Mouse (Mus musculus): ENCODE data around the gene Srsf7. TPM values are rescaled to one million over a fixed set of nuclear protein-coding genes. Genes with fewer than 3 reads are reported as not detected.
"Not testable (repeated sequence)": the region's sequence is repeated elsewhere in the genome, so short reads cannot be mapped to it uniquely, and the experiment has no call there.

Gene Srsf7
- polyA plus RNA-seq, 1 experiment from 2014 or later: 597 TPM

DNA sequence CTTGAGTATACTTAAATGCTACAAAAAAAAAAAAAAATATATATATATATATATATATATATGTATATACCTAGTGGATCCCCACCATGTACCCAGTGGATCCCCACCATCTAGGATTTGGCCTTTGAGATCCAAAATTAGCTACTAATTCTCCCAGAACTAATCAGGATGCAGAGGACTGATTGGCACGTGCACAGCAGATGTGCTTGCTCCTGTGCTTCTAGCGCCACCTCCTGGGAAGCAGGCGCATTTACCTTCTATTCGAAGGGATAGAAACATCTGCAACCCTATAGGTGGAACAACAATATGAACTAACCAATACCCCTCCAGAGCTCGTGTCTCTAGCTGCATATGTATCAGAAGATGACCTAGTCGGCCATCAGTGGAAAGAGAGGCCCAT, 27.1 kb downstream of the Srsf7 start:
- no peak overlapping the region for H3K4me2 ChIP-seq (replicated peaks; ENCODE audit: low read depth, low read length)
- H3K27me3 ChIP-seq (ENCODE audit: control insufficient read depth, insufficient read depth, low read length): no peaks in the 10 kb centered on the region
- H3K9me3 ChIP-seq (ENCODE audit: control insufficient read depth, low read depth, low read length): no peaks in the 10 kb centered on the region
- H3K36me3 ChIP-seq (ENCODE audit: control insufficient read depth, insufficient read depth, low read length): no peaks in the 10 kb centered on the region
- WGBS: under 1% methylated on average over 6 of the region's 6 CpGs
- no peak for ATAC-seq (ENCODE audit: insufficient number of reproducible peaks, insufficient read depth, low FRiP score, low read depth)
- no peaks in the 10 kb centered on the region for H3K4me1 ChIP-seq (ENCODE audit: control insufficient read depth, insufficient read depth, low read length)
- H3K4me3 ChIP-seq (ENCODE audit: low read depth, low read length): no peak overlapping the region
- H3K9ac ChIP-seq (replicated peaks; ENCODE audit: low read depth, low read length): no peak overlapping the region
- no peak overlapping the region for H3K27ac ChIP-seq (ENCODE audit: low read length)

DNA sequence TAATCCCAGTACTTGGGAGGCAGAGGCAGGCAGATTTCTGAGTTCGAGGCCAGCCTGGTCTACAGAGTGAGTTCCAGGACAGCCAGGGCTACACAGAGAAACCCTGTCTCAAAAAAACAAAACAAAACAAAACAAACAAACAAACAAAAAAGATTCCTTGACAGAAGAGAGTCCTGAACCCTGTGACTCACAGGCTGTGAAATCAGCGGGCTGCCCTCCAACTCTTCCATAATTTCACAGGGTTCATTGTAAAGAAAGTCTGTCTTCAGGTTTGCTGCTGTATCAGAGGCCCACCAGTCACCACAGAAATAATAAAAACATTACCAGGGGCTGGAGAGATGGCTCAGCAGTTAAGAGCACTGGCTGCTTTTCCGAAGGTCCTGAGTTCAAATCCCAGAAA, 28.3 kb downstream of the Srsf7 start:
- not testable (repeated sequence) for H3K27me3 ChIP-seq (ENCODE audit: control insufficient read depth, insufficient read depth, low read length); H3K4me3 ChIP-seq (ENCODE audit: low read depth, low read length); H3K9me3 ChIP-seq (ENCODE audit: control insufficient read depth, low read depth, low read length); H3K36me3 ChIP-seq (ENCODE audit: control insufficient read depth, insufficient read depth, low read length); ATAC-seq (ENCODE audit: insufficient number of reproducible peaks, insufficient read depth, low FRiP score, low read depth); H3K27ac ChIP-seq (ENCODE audit: low read length); H3K9ac ChIP-seq (replicated peaks; ENCODE audit: low read depth, low read length); H3K4me1 ChIP-seq (ENCODE audit: control insufficient read depth, insufficient read depth, low read length); H3K4me2 ChIP-seq (replicated peaks; ENCODE audit: low read depth, low read length)
- 98% methylated on average over 3 of the region's 3 CpGs for WGBS

DNA sequence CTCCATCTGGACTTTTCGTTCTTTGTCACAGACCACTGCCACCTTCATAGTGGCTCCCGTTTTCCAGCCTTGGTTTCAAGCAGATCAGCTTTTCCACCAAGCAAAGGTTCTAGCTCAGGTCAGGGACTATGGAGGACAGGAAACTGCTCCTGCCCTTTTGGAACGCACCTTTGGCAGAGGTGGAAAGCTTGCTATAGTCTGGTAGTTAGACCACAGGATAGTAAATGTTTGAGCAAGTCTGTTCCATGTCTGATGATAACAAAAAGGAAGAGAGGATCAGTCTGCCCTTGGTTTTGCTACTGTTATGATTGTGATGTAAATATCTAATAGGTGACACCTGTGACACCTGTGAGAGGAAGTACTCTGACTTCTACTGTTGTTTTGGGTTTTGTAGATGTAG, 31.1 kb downstream of the Srsf7 start:
- WGBS: 94% methylated on average over 3 of the region's 3 CpGs
- H3K4me3 ChIP-seq (ENCODE audit: low read depth, low read length): no peak overlapping the region
- H3K27me3 ChIP-seq (ENCODE audit: control insufficient read depth, insufficient read depth, low read length): no peaks in the 10 kb centered on the region
- no peak overlapping the region for H3K9ac ChIP-seq (replicated peaks; ENCODE audit: low read depth, low read length)
- H3K27ac ChIP-seq (ENCODE audit: low read length): no peak overlapping the region
- no peaks in the 10 kb centered on the region for H3K9me3 ChIP-seq (ENCODE audit: control insufficient read depth, low read depth, low read length)
- no peaks in the 10 kb centered on the region for H3K36me3 ChIP-seq (ENCODE audit: control insufficient read depth, insufficient read depth, low read length)
- H3K4me1 ChIP-seq (ENCODE audit: control insufficient read depth, insufficient read depth, low read length): no peaks in the 10 kb centered on the region
- no peak overlapping the region for H3K4me2 ChIP-seq (replicated peaks; ENCODE audit: low read depth, low read length)
- no peak for ATAC-seq (ENCODE audit: insufficient number of reproducible peaks, insufficient read depth, low FRiP score, low read depth)

DNA sequence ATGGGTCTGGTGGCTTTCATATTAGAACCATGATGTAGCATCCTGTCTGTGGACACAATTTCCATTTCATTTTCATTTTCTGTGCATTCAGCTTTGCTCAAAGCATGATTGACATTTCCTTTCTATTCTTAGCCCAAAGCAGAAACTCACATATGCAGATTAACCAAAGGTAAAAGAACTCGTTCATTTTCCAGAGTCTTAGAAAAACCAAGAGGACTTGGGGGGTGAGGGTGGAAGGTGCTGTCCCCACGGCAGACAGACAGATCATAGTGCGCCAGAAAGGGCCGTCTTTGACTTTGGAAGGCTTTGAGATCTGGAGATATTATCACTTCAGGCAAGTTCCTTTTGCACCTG, 31.7 kb downstream of the Srsf7 start:
- no peaks in the 10 kb centered on the region for H3K36me3 ChIP-seq (ENCODE audit: control insufficient read depth, insufficient read depth, low read length)
- H3K4me2 ChIP-seq (replicated peaks; ENCODE audit: low read depth, low read length): no peak overlapping the region
- H3K27ac ChIP-seq (ENCODE audit: low read length): no peak overlapping the region
- WGBS: 78% methylated on average over 4 of the region's 4 CpGs
- no peaks in the 10 kb centered on the region for H3K27me3 ChIP-seq (ENCODE audit: control insufficient read depth, insufficient read depth, low read length)
- no peaks in the 10 kb centered on the region for H3K4me1 ChIP-seq (ENCODE audit: control insufficient read depth, insufficient read depth, low read length)
- no peak overlapping the region for H3K9ac ChIP-seq (replicated peaks; ENCODE audit: low read depth, low read length)
- no peak for ATAC-seq (ENCODE audit: insufficient number of reproducible peaks, insufficient read depth, low FRiP score, low read depth)
- H3K9me3 ChIP-seq (ENCODE audit: control insufficient read depth, low read depth, low read length): no peaks in the 10 kb centered on the region
- H3K4me3 ChIP-seq (ENCODE audit: low read depth, low read length): no peak overlapping the region

DNA sequence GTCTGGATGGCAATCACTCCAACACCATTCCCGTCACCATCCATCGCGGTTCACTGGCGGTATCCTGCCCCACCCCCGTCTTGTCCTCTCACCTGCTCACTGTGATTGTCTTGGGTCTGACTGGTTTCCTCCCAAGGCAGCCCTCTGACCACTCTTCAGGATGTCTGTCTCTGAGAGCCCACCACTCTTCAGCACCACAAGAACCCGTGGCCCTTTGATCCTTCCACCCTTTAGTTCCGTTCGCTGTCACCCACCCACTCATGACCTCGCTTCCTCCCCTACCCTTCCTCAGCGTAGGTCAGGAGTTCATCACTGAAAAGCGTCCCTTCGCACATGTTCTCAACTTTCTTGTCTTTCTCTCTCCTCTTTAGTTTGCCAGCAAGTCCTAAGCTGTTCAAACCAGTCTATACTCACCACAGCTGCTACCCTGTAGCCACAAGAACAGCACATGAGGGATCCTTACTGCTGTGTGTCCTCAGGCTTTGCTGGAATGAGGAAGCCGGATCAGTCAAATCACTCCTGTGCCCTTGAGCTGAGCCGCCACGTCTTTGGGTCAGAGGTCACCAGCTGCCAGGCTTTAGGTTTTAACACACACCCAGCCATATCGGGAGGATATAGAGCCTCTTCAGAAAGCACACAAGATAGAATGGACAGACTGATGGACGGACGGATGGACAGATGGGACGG, 32.3 kb downstream of the Srsf7 start:
- H3K9me3 ChIP-seq (ENCODE audit: control insufficient read depth, low read depth, low read length): no peaks in the 10 kb centered on the region

DNA sequence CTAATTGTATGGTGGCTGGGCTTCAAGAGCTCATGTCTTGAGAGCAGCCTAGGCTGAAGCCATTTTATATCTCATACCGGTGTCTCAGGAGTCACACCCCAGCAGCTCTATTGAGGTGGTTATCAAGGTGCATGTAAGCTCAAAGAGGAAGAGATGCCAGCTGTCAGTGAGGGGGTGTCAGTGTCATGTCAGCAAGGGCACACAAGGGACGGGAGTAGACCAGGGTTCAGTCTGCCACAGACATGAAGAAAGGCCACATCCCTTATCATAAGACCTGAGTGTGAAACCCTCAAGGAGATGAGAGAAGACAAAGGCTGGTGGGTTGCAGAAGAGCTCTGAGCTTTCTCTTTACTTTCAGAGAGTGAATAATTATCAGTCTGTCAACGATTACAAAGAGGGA, 33.0 kb downstream of the Srsf7 start:
- Histone ChIP-seq H3K9me3 (ENCODE audit: control insufficient read depth, low read depth, low read length) (no peaks in the 10 kb centered on the region), H3K27ac (ENCODE audit: low read length) (no peak overlapping the region), H3K4me3 (ENCODE audit: low read depth, low read length) (no peak overlapping the region), H3K4me1 (ENCODE audit: control insufficient read depth, insufficient read depth, low read length) (no peaks in the 10 kb centered on the region), H3K36me3 (ENCODE audit: control insufficient read depth, insufficient read depth, low read length) (no peaks in the 10 kb centered on the region), H3K4me2 (replicated peaks; ENCODE audit: low read depth, low read length) (no peak overlapping the region), H3K9ac (replicated peaks; ENCODE audit: low read depth, low read length) (no peak overlapping the region), H3K27me3 (ENCODE audit: control insufficient read depth, insufficient read depth, low read length) (no peaks in the 10 kb centered on the region)
- ATAC-seq (ENCODE audit: insufficient number of reproducible peaks, insufficient read depth, low FRiP score, low read depth): no peak
- WGBS: 84% methylated on average over 3 of the region's 3 CpGs

More for the DNA sequence above, 32.3 kb downstream of the Srsf7 start:
- Histone ChIP-seq H3K4me2 (replicated peaks; ENCODE audit: low read depth, low read length) (no peak overlapping the region), H3K4me3 (ENCODE audit: low read depth, low read length) (no peak overlapping the region), H3K27ac (ENCODE audit: low read length) (no peak overlapping the region), H3K9ac (replicated peaks; ENCODE audit: low read depth, low read length) (no peak overlapping the region), H3K27me3 (ENCODE audit: control insufficient read depth, insufficient read depth, low read length) (no peaks in the 10 kb centered on the region), H3K36me3 (ENCODE audit: control insufficient read depth, insufficient read depth, low read length) (no peaks in the 10 kb centered on the region), H3K4me1 (ENCODE audit: control insufficient read depth, insufficient read depth, low read length) (no peaks in the 10 kb centered on the region)
- ATAC-seq (ENCODE audit: insufficient number of reproducible peaks, insufficient read depth, low FRiP score, low read depth): no peak
- 70% methylated on average over 19 of the region's 19 CpGs for WGBS

DNA sequence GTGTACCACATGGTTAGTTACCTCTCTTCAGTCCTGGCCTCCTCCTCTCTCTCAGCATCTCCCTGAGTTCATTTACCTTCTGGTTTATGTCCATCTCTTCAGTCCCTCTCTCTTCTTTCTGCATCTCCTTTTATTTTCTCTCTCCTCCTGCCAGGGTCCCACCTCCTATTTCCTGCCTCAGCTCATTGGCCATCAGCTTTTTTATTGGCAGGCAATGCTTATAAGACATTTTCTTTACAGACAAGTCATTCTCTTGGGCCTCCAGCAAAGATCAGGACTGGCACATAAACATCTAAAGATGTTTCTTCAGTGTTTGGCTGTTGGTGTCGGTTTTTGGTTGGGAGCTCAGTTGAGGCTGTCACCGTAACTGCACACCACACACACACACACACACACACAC, 33.4 kb downstream of the Srsf7 start:
- Histone ChIP-seq H3K27ac (ENCODE audit: low read length) (no peak overlapping the region), H3K4me1 (ENCODE audit: control insufficient read depth, insufficient read depth, low read length) (peaks cover 2% of the 10 kb centered on the region; the same call in 1 of the 2 replicates), H3K4me3 (ENCODE audit: low read depth, low read length) (no peak overlapping the region), H3K4me2 (replicated peaks; ENCODE audit: low read depth, low read length) (no peak overlapping the region), H3K27me3 (ENCODE audit: control insufficient read depth, insufficient read depth, low read length) (no peaks in the 10 kb centered on the region), H3K9ac (replicated peaks; ENCODE audit: low read depth, low read length) (no peak overlapping the region), H3K36me3 (ENCODE audit: control insufficient read depth, insufficient read depth, low read length) (no peaks in the 10 kb centered on the region), H3K9me3 (ENCODE audit: control insufficient read depth, low read depth, low read length) (no peaks in the 10 kb centered on the region)
- 93% methylated on average over 2 of the region's 2 CpGs for WGBS
- ATAC-seq (ENCODE audit: insufficient number of reproducible peaks, insufficient read depth, low FRiP score, low read depth): no peak

DNA sequence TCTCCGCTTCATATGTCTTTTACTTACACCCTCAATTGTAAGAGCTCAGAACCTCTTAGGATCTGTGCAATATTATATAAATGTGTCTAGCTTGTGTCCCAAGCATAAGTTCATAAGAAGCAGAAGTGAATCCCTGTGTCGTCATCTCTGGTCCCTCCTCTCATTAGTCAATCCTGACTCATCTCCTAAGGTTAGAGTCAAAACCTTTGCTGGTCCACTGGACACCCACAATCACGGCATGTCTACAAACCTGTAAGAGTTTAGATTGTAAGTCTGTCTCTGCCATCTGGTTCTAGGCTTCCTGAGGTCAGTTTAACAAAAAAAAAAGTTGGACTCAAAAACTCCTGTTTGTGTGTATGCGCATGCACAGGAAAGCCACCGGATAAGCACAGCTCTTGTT, 34.3 kb downstream of the Srsf7 start:
- Histone ChIP-seq H3K4me3 (ENCODE audit: low read depth, low read length) (no peak overlapping the region), H3K27ac (ENCODE audit: low read length) (no peak overlapping the region), H3K9me3 (ENCODE audit: control insufficient read depth, low read depth, low read length) (no peaks in the 10 kb centered on the region), H3K36me3 (ENCODE audit: control insufficient read depth, insufficient read depth, low read length) (no peaks in the 10 kb centered on the region), H3K4me1 (ENCODE audit: control insufficient read depth, insufficient read depth, low read length) (peaks cover 11% of the 10 kb centered on the region), H3K27me3 (ENCODE audit: control insufficient read depth, insufficient read depth, low read length) (no peaks in the 10 kb centered on the region), H3K9ac (replicated peaks; ENCODE audit: low read depth, low read length) (no peak overlapping the region), H3K4me2 (replicated peaks; ENCODE audit: low read depth, low read length) (no peak overlapping the region)
- no peak for ATAC-seq (ENCODE audit: insufficient number of reproducible peaks, insufficient read depth, low FRiP score, low read depth)
- WGBS: 84% methylated on average over 5 of the region's 5 CpGs

DNA sequence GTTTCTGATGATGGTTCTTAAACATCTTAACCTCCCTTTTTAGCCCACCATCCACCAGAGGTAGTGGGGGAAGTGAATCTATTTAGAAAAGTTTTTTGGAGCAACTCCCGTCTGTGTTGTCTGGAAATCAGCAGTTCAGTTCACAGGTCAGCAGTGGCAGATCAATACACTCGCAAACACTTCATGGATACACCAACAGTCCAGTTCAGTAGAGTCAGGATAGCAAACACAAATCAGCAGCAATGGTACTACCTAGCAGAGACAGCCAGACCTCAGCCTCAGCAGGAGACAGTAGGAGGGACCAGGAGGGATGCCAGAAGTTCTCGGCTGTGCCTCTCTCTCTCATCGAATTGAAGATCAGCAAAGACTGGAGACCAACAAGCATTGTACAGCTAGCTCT, 35.2 kb downstream of the Srsf7 start:
- H3K4me1 ChIP-seq (ENCODE audit: control insufficient read depth, insufficient read depth, low read length): peaks cover 14% of the 10 kb centered on the region
- no peak overlapping the region for H3K27ac ChIP-seq (ENCODE audit: low read length)
- no peaks in the 10 kb centered on the region for H3K9me3 ChIP-seq (ENCODE audit: control insufficient read depth, low read depth, low read length)
- H3K4me3 ChIP-seq (ENCODE audit: low read depth, low read length): no peak overlapping the region
- H3K27me3 ChIP-seq (ENCODE audit: control insufficient read depth, insufficient read depth, low read length): no peaks in the 10 kb centered on the region
- no peak overlapping the region for H3K9ac ChIP-seq (replicated peaks; ENCODE audit: low read depth, low read length)
- H3K36me3 ChIP-seq (ENCODE audit: control insufficient read depth, insufficient read depth, low read length): no peaks in the 10 kb centered on the region
- H3K4me2 ChIP-seq (replicated peaks; ENCODE audit: low read depth, low read length): no peak overlapping the region
- WGBS: 83% methylated on average over 4 of the region's 4 CpGs
- no peak for ATAC-seq (ENCODE audit: insufficient number of reproducible peaks, insufficient read depth, low FRiP score, low read depth)

Measured in stomach, embryonic 14.5 days (tissue).